Mouse (Mus musculus): ENCODE data around the gene Mrtfb.

DNA sequence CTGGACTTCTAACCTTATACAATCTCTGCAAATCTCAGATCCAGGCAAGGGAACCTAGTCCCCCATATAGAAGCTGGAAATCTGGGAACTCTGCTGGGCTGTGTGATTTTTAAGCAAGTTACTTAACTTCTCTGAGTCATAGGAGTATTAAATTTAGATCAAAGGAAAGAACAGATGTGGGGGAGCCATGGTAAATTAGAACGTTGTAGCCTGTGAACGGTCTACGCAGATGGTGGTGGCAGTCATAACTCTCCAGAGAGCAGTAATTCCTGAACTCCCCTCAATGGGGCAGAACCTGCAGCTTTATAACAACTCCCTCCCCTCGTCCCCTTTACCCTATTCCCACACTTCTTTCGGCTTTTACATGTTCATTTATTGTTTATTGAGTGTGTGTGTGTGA lies 48.6 kb upstream of the Mrtfb start:
- TF ChIP-seq GATA1 (IDR thresholded peaks at IDR 0.05; ENCODE audit: borderline replicate concordance, low read length), result no peak
- TF ChIP-seq CTCF (IDR thresholded peaks at IDR 0.05; ENCODE audit: low read depth, low read length), result no peak
- no peak for TF ChIP-seq TAL1 (conservative IDR thresholded peaks at IDR 0.05; ENCODE audit: low read depth, low read length)
- TF ChIP-seq POLR2AphosphoS5 (IDR thresholded peaks at IDR 0.05; ENCODE audit: insufficient replicate concordance, low read depth, low read length), result no peak
- no peak for TF ChIP-seq GATA2 (IDR thresholded peaks at IDR 0.05; ENCODE audit: borderline replicate concordance, low read depth, low read length)
